Mouse (Mus musculus): Measurements from ENCODE around the gene Gdf10. TPM values are rescaled to one million over a fixed set of nuclear protein-coding genes. Genes with fewer than 3 reads are reported as not detected.

The Gdf10 gene
- polyA plus RNA-seq, 1 experiment, result not detected

DNA sequence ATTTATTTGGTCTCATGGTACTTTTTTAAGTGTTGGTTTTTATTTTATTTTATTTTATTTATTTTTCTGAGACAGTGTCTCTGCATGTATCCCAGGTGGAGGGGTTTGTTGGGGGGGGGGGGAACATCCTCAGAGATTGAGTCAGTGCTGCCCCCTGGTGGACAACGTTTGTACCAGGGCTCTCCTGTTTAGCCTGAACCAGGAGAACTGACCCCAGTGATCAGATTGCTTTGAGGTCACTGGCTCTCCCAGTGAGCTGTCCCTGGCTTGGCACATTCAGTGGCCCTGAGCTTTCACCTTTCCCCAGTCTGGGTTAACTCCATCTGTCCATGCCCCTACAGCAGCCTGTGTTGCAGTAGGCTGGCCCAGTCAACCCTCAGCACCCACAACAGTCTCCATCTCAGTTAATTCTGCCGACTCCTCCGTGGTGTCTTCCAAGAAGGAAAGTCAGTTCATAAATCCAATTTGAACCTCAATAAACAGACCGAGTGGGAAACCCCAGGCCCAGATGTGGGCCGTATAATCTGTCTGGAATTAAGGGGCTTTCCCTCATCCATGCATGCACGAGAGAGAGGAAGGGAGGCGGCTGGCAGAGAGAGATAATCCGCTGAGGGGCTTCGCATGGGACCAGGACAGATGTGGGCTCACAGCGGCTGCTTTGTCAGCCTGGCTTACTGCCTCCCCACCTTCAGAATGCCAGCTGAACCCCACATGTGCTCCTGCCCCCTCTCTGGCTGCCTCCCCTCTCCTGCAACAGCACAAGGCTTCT is 9.7 kb downstream of the Gdf10 start:
- peaks cover 13% of the 10 kb centered on the region for H3K27me3 ChIP-seq (replicated peaks)
- H3K4me3 ChIP-seq (replicated peaks), result no peak overlapping the region
- TF ChIP-seq FLI1 (IDR thresholded peaks at IDR 0.05; ENCODE audit: low read length) (no peak), GATA1 (IDR thresholded peaks at IDR 0.05; ENCODE audit: borderline replicate concordance, low read length) (no peak)
- H3K4me1 ChIP-seq, result no peaks in the 10 kb centered on the region
- H3K36me3 ChIP-seq (replicated peaks; ENCODE audit: low read length), result no peaks in the 10 kb centered on the region
- no peaks in the 10 kb centered on the region; the same call in 1 of the 2 replicates for H3K9me3 ChIP-seq

DNA sequence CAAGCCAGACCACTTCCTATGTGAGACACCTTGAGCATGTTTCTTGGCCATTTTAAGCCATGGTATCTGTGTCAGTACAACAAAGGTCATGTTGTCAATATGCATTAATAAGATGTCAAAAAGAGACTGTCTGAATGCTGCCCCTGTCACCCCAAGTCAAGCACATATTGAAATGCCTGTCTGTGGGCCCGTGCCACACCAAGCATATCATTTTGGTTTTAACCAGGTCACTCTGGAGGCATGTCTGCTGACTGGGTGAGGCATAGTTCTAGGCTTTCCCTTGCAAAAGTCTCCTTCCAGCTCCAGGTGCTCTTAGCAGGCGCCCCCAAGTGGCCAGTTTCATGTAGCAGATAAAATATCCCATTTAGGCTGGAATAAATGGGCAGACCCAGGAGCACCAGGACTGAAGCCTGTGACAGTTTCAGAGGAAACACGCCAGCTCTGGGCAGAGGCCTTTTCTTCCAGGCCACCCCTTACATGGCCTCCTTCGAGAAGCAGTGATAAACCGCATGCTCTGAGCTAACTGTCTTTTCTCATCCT is 10.5 kb downstream of the Gdf10 start:
- Histone ChIP-seq H3K27me3 (replicated peaks) (peaks cover 13% of the 10 kb centered on the region), H3K36me3 (replicated peaks; ENCODE audit: low read length) (no peaks in the 10 kb centered on the region), H3K4me1 (no peaks in the 10 kb centered on the region), H3K4me3 (replicated peaks) (no peak overlapping the region), H3K9me3 (no peaks in the 10 kb centered on the region; the same call in 1 of the 2 replicates)
- no peak for TF ChIP-seq FLI1 (IDR thresholded peaks at IDR 0.05; ENCODE audit: low read length)
- no peak for TF ChIP-seq GATA1 (IDR thresholded peaks at IDR 0.05; ENCODE audit: borderline replicate concordance, low read length)

DNA sequence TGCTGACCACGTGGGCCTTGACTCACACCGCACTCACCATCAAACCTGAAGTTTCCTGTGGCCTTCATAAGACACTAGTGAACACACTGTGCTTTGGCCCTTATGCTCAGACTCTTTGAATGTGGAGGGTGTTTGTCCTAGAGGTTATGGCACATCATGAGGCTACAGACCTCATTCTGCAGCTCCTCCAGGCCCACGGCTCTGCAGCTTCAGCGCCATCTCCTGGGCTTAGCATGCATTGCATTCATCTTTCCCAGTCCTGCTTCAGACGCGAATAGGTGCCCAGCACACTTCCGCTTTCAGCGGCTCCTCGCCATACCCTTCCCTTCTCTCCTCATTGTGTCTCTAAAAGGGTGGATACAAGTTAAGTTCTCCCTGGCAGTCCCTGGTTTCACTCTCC is 15.7 kb downstream of the Gdf10 start:
- Histone ChIP-seq H3K4me1 (no peaks in the 10 kb centered on the region), H3K4me3 (replicated peaks) (no peak overlapping the region), H3K9me3 (no peaks in the 10 kb centered on the region), H3K27me3 (replicated peaks) (peaks cover 3% of the 10 kb centered on the region), H3K36me3 (replicated peaks; ENCODE audit: low read length) (no peaks in the 10 kb centered on the region)
- TF ChIP-seq GATA1 (IDR thresholded peaks at IDR 0.05; ENCODE audit: borderline replicate concordance, low read length) (no peak), FLI1 (IDR thresholded peaks at IDR 0.05; ENCODE audit: low read length) (no peak)

- Histone ChIP-seq H3K4me1 (no peaks in the 10 kb centered on the region), H3K36me3 (replicated peaks; ENCODE audit: low read length) (no peaks in the 10 kb centered on the region), H3K27me3 (replicated peaks) (peaks cover under 1% of the 10 kb centered on the region), H3K4me3 (replicated peaks) (no peak within 1 kb of the TSS), H3K9me3 (peaks cover 10% of the 10 kb centered on the region; the same call in 1 of the 2 replicates)
- TF ChIP-seq FLI1 (IDR thresholded peaks at IDR 0.05; ENCODE audit: low read length), result no peak
- TF ChIP-seq GATA1 (IDR thresholded peaks at IDR 0.05; ENCODE audit: borderline replicate concordance, low read length), result no peak
Measured at GRCm38 (mm10) chr14:33940739-33941138, 17.4 kb downstream of the Gdf10 start, which contains the start of gene Gdf2. TSS of gene Gdf2 (plus strand) at chr14:33941039.

GRCm38 (mm10) chr14:33942222-33942621 is 18.8 kb downstream of the Gdf10 start:
- Histone ChIP-seq H3K4me1 (no peaks in the 10 kb centered on the region), H3K4me3 (replicated peaks) (no peak overlapping the region), H3K9me3 (peaks cover 10% of the 10 kb centered on the region; the same call in 1 of the 2 replicates), H3K36me3 (replicated peaks; ENCODE audit: low read length) (no peaks in the 10 kb centered on the region), H3K27me3 (replicated peaks) (no peaks in the 10 kb centered on the region)
- no peak for TF ChIP-seq GATA1 (IDR thresholded peaks at IDR 0.05; ENCODE audit: borderline replicate concordance, low read length)
- TF ChIP-seq FLI1 (IDR thresholded peaks at IDR 0.05; ENCODE audit: low read length), result no peak

GRCm38 (mm10) chr14:33946125-33946524 is 22.7 kb downstream of the Gdf10 start:
- peaks cover 10% of the 10 kb centered on the region; the same call in 1 of the 2 replicates for H3K9me3 ChIP-seq
- TF ChIP-seq FLI1 (IDR thresholded peaks at IDR 0.05; ENCODE audit: low read length), result no peak
- TF ChIP-seq GATA1 (IDR thresholded peaks at IDR 0.05; ENCODE audit: borderline replicate concordance, low read length), result no peak
- H3K4me1 ChIP-seq, result no peaks in the 10 kb centered on the region
- H3K4me3 ChIP-seq (replicated peaks), result no peak overlapping the region
- no peaks in the 10 kb centered on the region for H3K27me3 ChIP-seq (replicated peaks)
- no peaks in the 10 kb centered on the region for H3K36me3 ChIP-seq (replicated peaks; ENCODE audit: low read length)

GRCm38 (mm10) chr14:33952233-33952981 is 29.0 kb downstream of the Gdf10 start:
- H3K4me1 ChIP-seq, result no peaks in the 10 kb centered on the region
- no peaks in the 10 kb centered on the region for H3K36me3 ChIP-seq (replicated peaks; ENCODE audit: low read length)
- H3K9me3 ChIP-seq, result peaks cover 34% of the 10 kb centered on the region
- no peak overlapping the region for H3K4me3 ChIP-seq (replicated peaks)
- TF ChIP-seq FLI1 (IDR thresholded peaks at IDR 0.05; ENCODE audit: low read length), result no peak
- no peak for TF ChIP-seq GATA1 (IDR thresholded peaks at IDR 0.05; ENCODE audit: borderline replicate concordance, low read length)
- H3K27me3 ChIP-seq (replicated peaks), result no peaks in the 10 kb centered on the region

GRCm38 (mm10) chr14:33953761-33954160 is 30.4 kb downstream of the Gdf10 start, which contains the start of gene Rbp3:
TSS of gene Rbp3 (plus strand) at chr14:33954003.
- Histone ChIP-seq H3K9me3 (peaks cover 34% of the 10 kb centered on the region), H3K36me3 (replicated peaks; ENCODE audit: low read length) (no peaks in the 10 kb centered on the region), H3K27me3 (replicated peaks) (no peaks in the 10 kb centered on the region), H3K4me1 (no peaks in the 10 kb centered on the region), H3K4me3 (replicated peaks) (no peak within 1 kb of the TSS)
- TF ChIP-seq FLI1 (IDR thresholded peaks at IDR 0.05; ENCODE audit: low read length) (no peak), GATA1 (IDR thresholded peaks at IDR 0.05; ENCODE audit: borderline replicate concordance, low read length) (no peak)

GRCm38 (mm10) chr14:33956055-33956454 is 32.7 kb downstream of the Gdf10 start:
- TF ChIP-seq FLI1 (IDR thresholded peaks at IDR 0.05; ENCODE audit: low read length) (no peak), GATA1 (IDR thresholded peaks at IDR 0.05; ENCODE audit: borderline replicate concordance, low read length) (no peak)
- peaks cover 34% of the 10 kb centered on the region for H3K9me3 ChIP-seq
- no peaks in the 10 kb centered on the region for H3K27me3 ChIP-seq (replicated peaks)

More at GRCm38 (mm10) chr14:33956055-33956454, 32.7 kb downstream of the Gdf10 start:
- H3K36me3 ChIP-seq (replicated peaks; ENCODE audit: low read length), result no peaks in the 10 kb centered on the region
- H3K4me1 ChIP-seq, result no peaks in the 10 kb centered on the region
- no peak overlapping the region for H3K4me3 ChIP-seq (replicated peaks)
